Mouse (Mus musculus) small intestine, adult 2 months (tissue): ENCODE data around the gene Tnip3. TPM values are rescaled to one million over a fixed set of nuclear protein-coding genes. Genes with fewer than 3 reads are reported as not detected.

Experiments
- H3K27ac ChIP-seq: fragments of 200-500 bp; 2 replicates; pipeline ENCODE4 v1.5.1; 2012; ENCODE audit warnings: low read depth, low read length, control low read depth, inconsistent platforms; ENCODE audit not compliant: insufficient read depth
- H3K27me3 ChIP-seq: fragments of 200-500 bp; 2 replicates; pipeline ENCODE4 v1.6.1; 2012; ENCODE audit warnings: mild to moderate bottlenecking, moderate library complexity, low read length, inconsistent platforms; ENCODE audit not compliant: control insufficient read depth, insufficient read depth
- H3K36me3 ChIP-seq: fragments of 200-500 bp; 2 replicates; pipeline ENCODE4 v1.6.1; 2012; ENCODE audit warnings: mild to moderate bottlenecking, low read length, control low read depth, inconsistent platforms; ENCODE audit not compliant: control insufficient read depth, insufficient read depth
- H3K4me1 ChIP-seq: fragments of 200-500 bp; 2 replicates; pipeline ENCODE4 v1.6.1; 2012; ENCODE audit warnings: low read length, inconsistent platforms, mixed read lengths; ENCODE audit not compliant: control insufficient read depth, insufficient read depth, insufficient read length
- H3K4me3 ChIP-seq: fragments of 200-500 bp; 2 replicates; pipeline ENCODE4 v1.5.1; 2012; ENCODE audit warnings: low read depth, mild to moderate bottlenecking, control low read depth, inconsistent platforms, low read length, moderate library complexity
- CTCF ChIP-seq: fragments of 200-500 bp; IDR thresholded peaks from 2 replicates; pipeline ENCODE4 v1.5.1; 2012; ENCODE audit warnings: low read depth, mild to moderate bottlenecking, control low read depth, inconsistent platforms, low read length, moderate library complexity, mixed read lengths; ENCODE audit not compliant: insufficient replicate concordance, insufficient read length; ENCODE audit errors: extremely low read depth
- POLR2A ChIP-seq: fragments of 200-500 bp; IDR thresholded peaks from 2 replicates; pipeline ENCODE4 v1.6.1; 2012; ENCODE audit warnings: low read depth, mild to moderate bottlenecking, control low read depth, inconsistent platforms, low read length, moderate library complexity
- WGBS: fragments of 180-500 bp; shearing (Covaris S2); methylation state at CpG from one replicate; pipeline ENCODE4 v1.1.7; 2018; 5-methylcytosine and 5-hydroxymethylcytosine counted together
- polyA plus RNA-seq: library from polyadenylated mRNA; depleted of rRNA; stranded (reverse); fragments of >200 nt; gene quantifications from 2 replicates; pipeline ENCODE4 v1.2.3, GENCODE M21; 2012

Tnip3 gene
- polyA plus RNA-seq, 1 experiment, result not detected

DNA sequence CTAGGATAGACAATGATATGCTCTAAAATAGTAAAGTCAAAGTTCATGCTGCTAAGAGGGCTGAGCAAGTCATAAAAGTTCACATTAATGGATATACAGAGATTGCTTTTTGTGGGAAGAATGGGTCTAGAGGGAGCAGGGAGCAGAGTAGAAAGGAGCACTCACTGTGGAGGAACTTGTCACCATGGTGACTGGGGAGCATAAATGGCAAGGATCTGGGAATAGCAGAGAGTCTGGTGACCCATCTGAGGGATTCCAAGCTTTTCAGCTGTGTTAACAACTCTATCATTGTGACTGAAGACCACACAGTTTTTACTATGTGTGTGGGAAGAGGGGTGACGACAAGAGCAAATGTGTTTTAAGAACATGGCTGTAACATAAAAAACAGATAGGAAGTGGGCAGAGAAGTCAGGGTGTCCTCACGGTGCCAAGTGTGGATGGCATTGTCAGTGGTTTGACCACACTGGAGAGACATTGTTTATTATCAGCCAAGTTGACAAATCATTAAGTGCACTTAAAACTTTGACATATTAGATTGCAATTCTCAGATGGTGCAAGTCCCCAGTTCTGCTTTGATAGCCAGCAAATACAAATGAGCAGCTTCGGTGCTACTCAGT is 6.2 kb downstream of the Tnip3 start:
- Histone ChIP-seq H3K27me3 (no peaks in the 10 kb centered on the region), H3K4me3 (no peak overlapping the region), H3K4me1 (no peaks in the 10 kb centered on the region), H3K36me3 (no peaks in the 10 kb centered on the region), H3K27ac (no peak overlapping the region)
- 67% methylated on average over 3 of the region's 3 CpGs for WGBS
- TF ChIP-seq POLR2A (no peak), CTCF (no peak)

DNA sequence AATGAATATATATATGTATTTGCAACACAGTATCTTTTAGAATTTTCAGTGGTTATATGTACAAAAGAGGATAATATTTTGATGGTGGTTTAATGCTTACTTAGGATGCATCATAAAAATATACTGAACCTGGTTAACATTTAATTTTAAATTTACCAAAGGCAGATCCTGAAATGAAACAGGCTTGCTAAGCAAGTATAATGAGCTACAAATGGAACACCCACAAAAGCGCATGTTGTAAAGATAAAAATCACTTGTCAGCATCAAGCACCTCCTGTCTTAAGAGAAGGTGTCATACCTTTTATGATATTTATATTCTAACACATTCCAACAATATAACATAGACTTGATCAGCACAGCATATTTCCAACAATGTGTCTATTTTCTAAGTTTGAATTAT is 8.6 kb downstream of the Tnip3 start:
- TF ChIP-seq CTCF (no peak), POLR2A (no peak)
- Histone ChIP-seq H3K27ac (no peak overlapping the region), H3K4me3 (no peak overlapping the region), H3K4me1 (no peaks in the 10 kb centered on the region), H3K27me3 (no peaks in the 10 kb centered on the region; the same call in 1 of the 2 replicates), H3K36me3 (no peaks in the 10 kb centered on the region)
- 50% methylated on average over 1 of the region's 1 CpGs for WGBS

DNA sequence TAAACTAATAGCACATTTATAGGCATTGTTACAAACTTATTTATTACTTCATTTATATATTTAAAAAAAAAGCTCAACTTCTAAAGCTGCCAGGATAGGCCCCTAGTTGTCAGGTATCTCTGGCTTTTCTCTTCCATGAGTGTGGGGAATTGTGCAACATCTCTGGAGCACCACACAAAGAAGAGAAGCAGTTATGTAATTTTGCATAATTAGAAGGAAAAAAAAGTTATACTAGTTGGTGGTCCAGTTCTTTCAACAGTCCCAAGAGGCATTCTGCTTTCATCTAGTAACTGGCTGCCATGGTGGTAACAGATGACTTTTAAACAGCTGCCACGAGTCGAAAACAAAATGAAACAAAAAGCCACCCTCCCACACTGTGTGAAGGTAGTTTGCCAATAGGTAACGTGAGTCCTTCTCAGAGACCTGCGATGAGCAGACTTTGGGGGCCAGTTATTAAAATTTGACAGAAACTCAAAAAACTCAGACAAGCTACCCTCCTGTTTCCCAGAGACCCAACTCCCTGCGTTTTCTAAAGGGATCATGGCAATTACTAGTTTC is 12.3 kb downstream of the Tnip3 start:
- Histone ChIP-seq H3K4me3 (no peak overlapping the region), H3K27ac (no peak overlapping the region), H3K36me3 (no peaks in the 10 kb centered on the region), H3K27me3 (no peaks in the 10 kb centered on the region; the same call in 1 of the 2 replicates), H3K4me1 (no peaks in the 10 kb centered on the region)
- TF ChIP-seq POLR2A, result no peak
- WGBS, result 73% methylated on average over 5 of the region's 5 CpGs

DNA sequence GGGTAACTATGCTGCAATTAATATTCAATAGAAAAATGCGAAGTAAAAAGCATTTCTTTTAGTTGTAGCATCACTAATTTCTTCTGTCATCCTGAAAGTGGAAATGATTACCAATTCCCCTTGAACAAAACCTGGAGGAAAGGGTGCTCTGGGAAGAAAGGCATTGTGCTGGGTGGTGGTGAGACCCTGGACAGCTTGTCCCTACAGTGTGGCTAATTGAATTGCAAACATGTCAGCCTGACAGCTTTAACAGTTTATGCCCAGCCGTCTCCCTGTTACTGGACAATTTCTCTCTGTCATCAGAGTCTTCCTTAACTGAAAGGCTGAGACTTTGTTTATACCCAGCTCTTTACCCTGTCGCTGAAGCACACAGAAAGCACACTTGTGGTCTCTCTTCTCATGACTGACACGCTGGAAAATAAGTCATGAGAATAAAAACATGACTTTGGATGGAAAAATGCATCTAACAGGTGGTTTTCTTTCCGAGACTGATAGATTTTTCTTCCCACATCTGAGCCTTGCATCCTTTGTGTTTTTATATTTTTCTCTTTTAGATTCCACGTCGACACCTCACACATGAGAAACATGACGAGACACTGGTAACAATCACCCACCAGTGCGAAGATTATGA is 13.0 kb downstream of the Tnip3 start:
- TF ChIP-seq POLR2A (no peak), CTCF (no peak)
- Histone ChIP-seq H3K36me3 (no peaks in the 10 kb centered on the region), H3K27me3 (no peaks in the 10 kb centered on the region; the same call in 1 of the 2 replicates), H3K27ac (no peak overlapping the region), H3K4me3 (no peak overlapping the region), H3K4me1 (no peaks in the 10 kb centered on the region)
- 75% methylated on average over 9 of the region's 9 CpGs for WGBS

DNA sequence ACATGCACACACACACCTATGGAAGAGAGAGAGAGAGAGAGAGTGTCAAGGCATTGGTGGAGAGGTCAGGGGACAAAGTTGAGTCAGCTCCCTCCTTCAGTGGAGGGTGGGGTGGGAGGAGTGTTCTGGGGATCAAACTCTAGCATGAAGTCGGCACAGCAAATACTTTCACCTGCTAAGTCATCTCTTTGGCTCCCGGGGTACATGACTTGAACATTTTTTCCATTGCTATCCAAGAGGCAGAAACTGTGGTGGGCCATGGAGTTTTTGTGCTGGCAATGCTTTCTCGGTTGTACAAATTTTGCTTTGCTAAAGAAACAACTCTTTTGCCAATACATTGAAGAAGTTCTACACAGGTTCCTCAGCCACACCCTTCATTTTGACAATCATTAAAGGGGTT is 13.8 kb downstream of the Tnip3 start:
- H3K4me1 ChIP-seq, result no peaks in the 10 kb centered on the region
- H3K27ac ChIP-seq, result no peak overlapping the region
- 56% methylated on average over 3 of the region's 3 CpGs for WGBS

DNA sequence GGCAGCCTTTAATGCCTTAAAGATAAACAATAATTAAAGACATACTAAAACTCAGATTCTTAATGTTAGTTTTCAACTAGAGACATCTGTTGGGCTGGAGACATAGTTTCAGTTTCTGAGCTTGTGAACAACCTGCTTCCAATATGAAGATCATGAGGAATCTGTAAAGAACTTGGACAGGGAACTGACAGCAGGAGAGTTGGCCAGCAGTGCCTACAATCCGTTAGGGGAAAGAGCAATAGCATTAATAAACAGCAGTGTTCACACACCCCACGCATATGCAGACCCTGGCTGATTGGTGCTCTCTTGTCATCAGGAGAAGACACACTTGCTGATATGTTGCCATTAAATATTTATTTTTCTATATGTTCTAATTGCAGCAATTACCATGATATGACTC is 15.0 kb downstream of the Tnip3 start:
- WGBS, result 58% methylated on average over 2 of the region's 2 CpGs
- Histone ChIP-seq H3K27me3 (no peaks in the 10 kb centered on the region; the same call in 1 of the 2 replicates), H3K4me3 (no peak overlapping the region), H3K36me3 (no peaks in the 10 kb centered on the region), H3K27ac (no peak overlapping the region), H3K4me1 (no peaks in the 10 kb centered on the region)
- TF ChIP-seq CTCF (no peak), POLR2A (no peak)

More for the DNA sequence above, 13.8 kb downstream of the Tnip3 start:
- no peaks in the 10 kb centered on the region; the same call in 1 of the 2 replicates for H3K27me3 ChIP-seq
- H3K4me3 ChIP-seq, result no peak overlapping the region
- no peak for TF ChIP-seq POLR2A
- TF ChIP-seq CTCF, result no peak
- no peaks in the 10 kb centered on the region for H3K36me3 ChIP-seq

DNA sequence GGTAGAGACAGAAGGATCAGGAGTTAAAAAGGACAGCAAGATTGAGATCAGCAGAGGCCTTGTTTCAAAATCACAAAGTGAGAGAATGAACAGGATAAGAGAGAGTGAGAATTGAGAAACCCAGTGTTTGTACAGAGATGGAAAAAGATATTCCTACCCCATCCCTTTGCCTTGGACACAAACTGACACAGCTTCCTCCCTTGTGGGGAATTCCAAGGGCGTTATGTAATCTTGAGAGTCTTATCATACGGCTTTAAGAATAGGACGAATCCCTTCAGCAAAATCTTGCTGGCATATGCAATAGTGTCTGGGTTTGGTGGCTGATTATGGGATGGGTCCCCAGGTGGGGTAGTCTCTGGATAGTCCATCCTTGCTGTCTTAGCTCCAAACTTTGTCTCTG is 16.0 kb downstream of the Tnip3 start:
- Histone ChIP-seq H3K4me1 (no peaks in the 10 kb centered on the region), H3K4me3 (no peak overlapping the region), H3K36me3 (no peaks in the 10 kb centered on the region), H3K27me3 (no peaks in the 10 kb centered on the region; the same call in 1 of the 2 replicates), H3K27ac (no peak overlapping the region)
- WGBS, result 38% methylated on average over 3 of the region's 3 CpGs
- TF ChIP-seq CTCF (no peak), POLR2A (no peak)

DNA sequence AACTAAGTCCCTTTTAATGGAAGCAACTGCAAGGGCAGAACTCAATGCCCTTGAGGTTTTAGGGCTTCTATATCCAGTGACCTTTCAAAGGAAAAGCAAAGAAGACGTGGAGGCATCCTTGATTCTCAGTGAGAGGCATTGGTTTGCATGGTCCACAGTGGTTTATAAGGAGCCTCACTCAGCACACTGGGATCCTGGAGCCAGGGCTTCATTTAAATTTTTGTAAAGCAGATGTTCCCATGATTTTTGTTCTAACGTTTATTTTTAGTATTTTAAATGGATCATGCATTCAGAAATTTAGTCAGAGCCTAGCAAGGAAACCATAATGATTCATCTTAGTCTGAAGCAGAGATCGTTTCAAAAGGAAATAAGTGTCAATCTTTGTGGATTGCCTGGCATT is 17.3 kb downstream of the Tnip3 start:
- no peak overlapping the region for H3K4me3 ChIP-seq
- 48% methylated on average over 3 of the region's 3 CpGs for WGBS
- no peaks in the 10 kb centered on the region for H3K27me3 ChIP-seq
- no peaks in the 10 kb centered on the region for H3K36me3 ChIP-seq
- no peak overlapping the region for H3K27ac ChIP-seq
- no peak for TF ChIP-seq POLR2A
- TF ChIP-seq CTCF, result no peak
- no peaks in the 10 kb centered on the region for H3K4me1 ChIP-seq
